Mouse (Mus musculus) liver, embryonic 12.5 days (tissue): ENCODE results near the gene Ranbp17. TPM values are rescaled to one million over a fixed set of nuclear protein-coding genes. Genes with fewer than 3 reads are reported as not detected.
A peak's percentile ranks its signal among the peaks of the same experiment; 100 is the strongest.

ENCODE experiments used
- ATAC-seq: fragments of 200-750 bp; cut with Nextera tagmentation; 2 replicates; pipeline ENCODE4 v1.8.0; 2017; ENCODE audit warnings: moderate number of reproducible peaks, mild to moderate bottlenecking, moderate library complexity
- H3K27ac ChIP-seq: fragments of 300-500 bp; sonication (generic); 2 replicates; pipeline ENCODE4 v1.5.1; 2016; ENCODE audit warnings: mild to moderate bottlenecking
- H3K27me3 ChIP-seq: fragments of 300-500 bp; sonication (generic); replicated peaks from 2 replicates; pipeline ENCODE4 v1.6.1; 2016; ENCODE audit warnings: mild to moderate bottlenecking, moderate library complexity
- H3K36me3 ChIP-seq: fragments of 300-500 bp; sonication (generic); 2 replicates; pipeline ENCODE4 v1.6.1; 2016; ENCODE audit warnings: mild to moderate bottlenecking, moderate library complexity
- H3K4me1 ChIP-seq: fragments of 300-500 bp; sonication (generic); 2 replicates; pipeline ENCODE4 v1.6.1; 2016
- H3K4me2 ChIP-seq: fragments of 300-500 bp; sonication (generic); 2 replicates; pipeline ENCODE4 v1.6.1; 2016; ENCODE audit warnings: mild to moderate bottlenecking, moderate library complexity
- H3K4me3 ChIP-seq: fragments of 300-500 bp; sonication (generic); 2 replicates; pipeline ENCODE4 v1.5.1; 2016; ENCODE audit warnings: mild to moderate bottlenecking, moderate library complexity
- H3K9ac ChIP-seq: fragments of 300-500 bp; sonication (generic); 2 replicates; pipeline ENCODE4 v1.6.1; 2016; ENCODE audit warnings: mild to moderate bottlenecking, moderate library complexity
- H3K9me3 ChIP-seq: fragments of 300-500 bp; sonication (generic); replicated peaks from 2 replicates; pipeline ENCODE4 v1.6.1; 2016; ENCODE audit warnings: mild to moderate bottlenecking, moderate library complexity
- WGBS: fragments of 180-500 bp; shearing (Covaris S2); methylation state at CpG from one replicate; pipeline ENCODE4 v1.1.7; 2016; ENCODE audit not compliant: insufficient replicate concordance; 5-methylcytosine and 5-hydroxymethylcytosine counted together
- polyA plus RNA-seq: library from polyadenylated mRNA; unstranded; fragments of >200 nt; fragmentation: Nextera tagmentation; extraction: Ambion mirVana; gene quantifications from 2 replicates; pipeline ENCODE4 v1.2.1, GENCODE M21; 2016

The Ranbp17 gene
- polyA plus RNA-seq = 4.1 and 6.0 TPM in 2 replicates

- H3K4me2 ChIP-seq = peak within 1 kb of the TSS; percentile 97
- no peaks in the 10 kb centered on the region for H3K27me3 ChIP-seq
- no peaks in the 10 kb centered on the region for H3K9me3 ChIP-seq
- peak; percentile 80 for ATAC-seq
- peaks cover 15% of the 10 kb centered on the region for H3K4me1 ChIP-seq
- H3K27ac ChIP-seq = peak within 1 kb of the TSS; percentile 77
- WGBS = 2% methylated on average over 55 of the region's 72 CpGs
- peak within 1 kb of the TSS; percentile 85 for H3K9ac ChIP-seq
- no peaks in the 10 kb centered on the region for H3K36me3 ChIP-seq
- peak within 1 kb of the TSS; percentile 89 for H3K4me3 ChIP-seq
Measured at GRCm38 (mm10) chr11:33513376-33513991, at the start of gene Ranbp17. Gene Ranbp17, minus strand, starts transcription at chr11:33513746.

- H3K27ac ChIP-seq = no peak overlapping the region
- H3K9me3 ChIP-seq = no peaks in the 10 kb centered on the region
- H3K4me1 ChIP-seq = no peaks in the 10 kb centered on the region
- no peak overlapping the region for H3K4me2 ChIP-seq
- H3K36me3 ChIP-seq = no peaks in the 10 kb centered on the region
- H3K9ac ChIP-seq = no peak overlapping the region
- H3K27me3 ChIP-seq = no peaks in the 10 kb centered on the region
- ATAC-seq = no peak
- H3K4me3 ChIP-seq = no peak overlapping the region
- WGBS = 65% methylated on average over 8 of the region's 8 CpGs
Measured at GRCm38 (mm10) chr11:33554123-33554522, 40.6 kb upstream of the Ranbp17 start.

DNA sequence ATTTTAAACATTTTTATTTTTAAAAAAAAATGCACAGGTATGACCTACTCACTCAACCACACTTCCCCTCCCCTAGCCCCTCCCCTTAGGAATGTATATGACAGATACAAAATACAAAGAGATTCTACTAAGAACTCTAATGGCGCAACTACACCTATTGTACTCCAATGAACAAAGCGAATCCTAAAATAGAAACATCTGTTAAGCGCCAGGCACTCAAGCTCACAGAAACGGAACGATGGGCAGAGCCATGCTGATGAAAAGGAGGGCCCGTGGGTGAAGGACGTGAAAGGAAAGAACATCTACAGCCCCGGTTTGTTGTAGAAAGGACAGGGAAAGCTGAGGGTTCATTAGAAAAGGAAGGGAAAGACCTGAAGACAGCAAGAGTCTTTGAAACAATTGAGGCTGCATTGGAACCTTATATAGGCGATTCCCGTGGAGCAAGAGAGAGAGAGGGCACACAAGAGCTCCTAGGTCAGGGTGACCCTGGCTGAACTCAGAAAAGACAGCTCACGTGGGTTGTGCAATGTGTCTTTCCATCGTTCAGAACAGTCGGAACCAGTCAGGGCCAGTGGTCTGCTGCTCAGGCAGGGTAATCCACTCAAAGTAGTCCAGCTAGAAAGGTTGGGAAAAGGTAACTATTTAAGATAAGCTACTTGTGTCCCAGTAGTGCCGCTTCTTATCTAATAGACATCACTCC, 37.5 kb upstream of the Ranbp17 start:
- H3K4me1 ChIP-seq = no peaks in the 10 kb centered on the region
- H3K4me2 ChIP-seq = no peak overlapping the region
- H3K36me3 ChIP-seq = no peaks in the 10 kb centered on the region
- H3K4me3 ChIP-seq = no peak overlapping the region
- ATAC-seq = no peak
- no peaks in the 10 kb centered on the region for H3K9me3 ChIP-seq
- H3K27me3 ChIP-seq = no peaks in the 10 kb centered on the region
- H3K27ac ChIP-seq = no peak overlapping the region
- no peak overlapping the region for H3K9ac ChIP-seq
- WGBS = 66% methylated on average over 14 of the region's 14 CpGs

- Histone ChIP-seq H3K27me3 (no peaks in the 10 kb centered on the region), H3K4me1 (no peaks in the 10 kb centered on the region), H3K9ac (no peak overlapping the region), H3K4me3 (no peak overlapping the region), H3K36me3 (no peaks in the 10 kb centered on the region), H3K27ac (no peak overlapping the region), H3K4me2 (no peak overlapping the region), H3K9me3 (no peaks in the 10 kb centered on the region)
- no peak for ATAC-seq
- WGBS = 55% methylated on average over 2 of the region's 2 CpGs
Measured at GRCm38 (mm10) chr11:33547386-33547785, 33.8 kb upstream of the Ranbp17 start.

DNA sequence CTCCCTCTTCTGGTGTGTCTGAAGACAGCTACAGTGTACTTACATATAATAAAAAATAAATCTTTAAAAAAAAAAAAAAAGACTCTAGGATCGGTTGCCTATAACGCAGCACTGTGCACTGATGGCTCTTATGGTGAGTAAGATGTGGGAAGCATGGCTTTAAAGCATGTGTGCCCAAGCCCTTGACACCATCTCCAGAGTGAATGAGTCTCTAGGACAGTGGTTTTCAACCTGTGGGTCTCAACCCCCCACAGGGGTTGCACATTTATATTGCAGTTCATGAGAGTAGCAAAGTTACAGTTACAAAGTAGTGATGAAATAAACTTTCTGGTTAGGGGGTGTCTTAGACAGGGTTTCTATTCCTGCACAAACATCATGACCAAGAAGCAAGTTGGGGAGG, 31.4 kb upstream of the Ranbp17 start:
- Histone ChIP-seq H3K4me2 (no peak overlapping the region), H3K27me3 (no peaks in the 10 kb centered on the region), H3K9ac (no peak overlapping the region), H3K27ac (no peak overlapping the region), H3K4me3 (no peak overlapping the region), H3K9me3 (no peaks in the 10 kb centered on the region), H3K36me3 (no peaks in the 10 kb centered on the region), H3K4me1 (no peaks in the 10 kb centered on the region)
- WGBS = 78% methylated on average over 2 of the region's 2 CpGs
- ATAC-seq = no peak

GRCm38 (mm10) chr11:33544121-33544520, 30.6 kb upstream of the Ranbp17 start:
- Histone ChIP-seq H3K4me1 (no peaks in the 10 kb centered on the region), H3K36me3 (no peaks in the 10 kb centered on the region), H3K27ac (no peak overlapping the region), H3K4me3 (no peak overlapping the region), H3K9ac (no peak overlapping the region), H3K9me3 (no peaks in the 10 kb centered on the region), H3K4me2 (no peak overlapping the region), H3K27me3 (no peaks in the 10 kb centered on the region)
- 56% methylated on average over 11 of the region's 11 CpGs for WGBS
- no peak for ATAC-seq

DNA sequence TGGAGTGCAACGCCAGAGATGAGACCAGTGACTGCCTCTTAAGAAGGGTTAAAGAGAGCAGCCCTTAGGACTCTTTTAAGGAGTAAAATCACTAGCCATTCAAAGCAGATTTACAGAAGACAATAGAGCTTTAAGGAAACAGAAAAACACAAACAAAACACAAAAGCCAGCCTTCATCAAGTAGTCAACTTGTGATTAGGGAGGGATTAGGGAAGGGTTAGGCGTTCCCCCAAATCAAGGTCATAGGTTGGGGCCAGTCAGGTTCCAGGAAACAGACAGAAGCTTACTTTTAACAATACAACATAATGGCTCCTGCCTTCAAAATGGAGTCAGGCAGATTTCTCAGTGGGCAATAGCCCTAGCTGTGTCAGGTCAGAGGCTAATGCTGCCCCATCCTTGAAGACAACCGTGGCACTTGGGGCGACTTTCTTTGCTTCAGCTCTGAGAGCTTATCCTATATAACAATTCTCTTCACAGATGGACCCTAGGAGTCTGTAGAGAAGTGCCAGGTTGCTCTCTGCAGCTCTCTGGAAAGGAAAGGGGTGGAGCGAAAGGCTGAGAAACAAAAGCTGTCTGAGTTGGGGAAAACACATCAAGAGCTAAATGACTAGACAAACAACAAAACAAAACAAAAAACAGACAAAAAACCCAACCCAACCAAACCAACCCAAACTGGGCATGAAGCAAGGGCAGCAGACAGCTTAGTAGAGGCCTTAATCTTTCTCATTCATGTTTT, 24.0 kb upstream of the Ranbp17 start:
- Histone ChIP-seq H3K9me3 (no peaks in the 10 kb centered on the region), H3K4me2 (no peak overlapping the region), H3K4me1 (no peaks in the 10 kb centered on the region), H3K27ac (no peak overlapping the region), H3K36me3 (no peaks in the 10 kb centered on the region), H3K27me3 (no peaks in the 10 kb centered on the region), H3K9ac (no peak overlapping the region), H3K4me3 (no peak overlapping the region)
- 61% methylated on average over 5 of the region's 5 CpGs for WGBS
- ATAC-seq = no peak

DNA sequence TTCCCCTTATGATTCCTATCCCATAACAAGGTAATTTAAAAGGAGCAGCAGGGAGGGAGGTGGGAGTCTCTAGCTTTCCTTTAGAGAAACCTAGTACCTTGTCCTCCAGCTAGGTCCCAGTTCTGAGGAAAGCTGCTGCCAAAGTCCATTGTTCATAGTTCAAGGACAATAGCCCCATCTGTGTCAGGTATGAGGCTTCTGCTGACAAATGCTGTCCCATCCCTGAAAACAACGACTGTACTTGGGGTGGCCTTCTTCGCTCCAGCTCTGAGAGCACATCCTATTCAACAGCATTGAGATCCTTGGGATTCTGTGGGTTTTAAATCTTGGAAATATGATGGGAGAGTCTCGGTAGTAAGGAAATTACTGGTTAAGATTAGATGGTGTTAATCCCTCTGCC, 23.1 kb upstream of the Ranbp17 start:
- 77% methylated on average over 3 of the region's 3 CpGs for WGBS
- Histone ChIP-seq H3K9ac (no peak overlapping the region), H3K9me3 (no peaks in the 10 kb centered on the region), H3K27ac (no peak overlapping the region), H3K4me2 (no peak overlapping the region), H3K36me3 (no peaks in the 10 kb centered on the region), H3K4me1 (no peaks in the 10 kb centered on the region), H3K4me3 (no peak overlapping the region), H3K27me3 (no peaks in the 10 kb centered on the region)
- ATAC-seq = no peak

DNA sequence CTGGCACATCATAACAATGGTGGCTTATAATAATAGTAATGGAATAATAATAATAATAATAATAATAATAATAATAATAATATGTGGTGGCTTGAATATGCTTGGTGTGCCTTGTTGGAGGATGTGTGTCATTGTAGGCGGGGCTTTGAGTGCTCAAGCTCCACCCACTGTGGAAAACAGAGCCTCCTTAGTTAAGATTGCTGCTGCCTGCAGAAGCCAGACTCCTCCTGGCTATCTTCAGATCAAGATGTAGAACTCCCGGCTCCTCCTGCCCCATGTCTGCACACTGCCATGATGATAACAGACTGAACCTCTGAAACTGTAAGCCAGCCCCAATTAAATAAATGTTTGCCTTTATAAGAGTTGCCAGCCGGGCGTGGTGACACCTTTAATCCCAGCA, 21.0 kb upstream of the Ranbp17 start:
- ATAC-seq = no peak
- H3K27me3 ChIP-seq = no peaks in the 10 kb centered on the region
- H3K9me3 ChIP-seq = no peaks in the 10 kb centered on the region
- WGBS = 67% methylated on average over 4 of the region's 4 CpGs
- H3K36me3 ChIP-seq = no peaks in the 10 kb centered on the region
- H3K27ac ChIP-seq = no peak overlapping the region
- no peaks in the 10 kb centered on the region for H3K4me1 ChIP-seq
- no peak overlapping the region for H3K4me3 ChIP-seq
- H3K4me2 ChIP-seq = no peak overlapping the region
- no peak overlapping the region for H3K9ac ChIP-seq

DNA sequence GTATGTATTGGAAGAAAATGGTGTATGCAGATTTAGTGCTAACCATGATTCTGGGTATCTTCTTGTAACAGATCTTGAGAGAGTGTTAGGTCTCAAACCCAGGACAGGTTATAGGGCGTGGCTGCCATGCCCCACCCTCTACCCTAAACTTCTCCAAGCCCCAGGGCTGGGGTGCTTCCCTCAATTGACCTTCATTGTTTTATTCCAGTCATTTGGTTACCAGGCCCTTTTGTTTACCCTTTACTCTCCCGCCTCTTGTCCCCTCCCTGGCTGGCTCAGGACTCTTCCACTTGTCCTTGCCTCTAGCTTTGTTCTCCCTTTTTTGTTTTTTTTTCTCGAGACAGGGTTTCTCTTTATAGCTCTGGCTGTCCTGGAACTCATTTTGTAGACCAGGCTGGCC, 20.0 kb upstream of the Ranbp17 start:
- Histone ChIP-seq H3K9me3 (no peaks in the 10 kb centered on the region), H3K36me3 (no peaks in the 10 kb centered on the region), H3K4me2 (no peak overlapping the region), H3K4me1 (no peaks in the 10 kb centered on the region), H3K9ac (no peak overlapping the region), H3K4me3 (no peak overlapping the region), H3K27me3 (no peaks in the 10 kb centered on the region), H3K27ac (no peak overlapping the region)
- no peak for ATAC-seq
- WGBS = 58% methylated on average over 3 of the region's 3 CpGs

- no peaks in the 10 kb centered on the region for H3K9me3 ChIP-seq
- H3K27me3 ChIP-seq = no peaks in the 10 kb centered on the region
- H3K4me1 ChIP-seq = no peaks in the 10 kb centered on the region
- H3K4me2 ChIP-seq = no peak overlapping the region
- no peak overlapping the region for H3K27ac ChIP-seq
- H3K9ac ChIP-seq = no peak overlapping the region
- no peaks in the 10 kb centered on the region for H3K36me3 ChIP-seq
- ATAC-seq = no peak
- WGBS = 39% methylated on average over 2 of the region's 2 CpGs
- H3K4me3 ChIP-seq = no peak overlapping the region
Measured at GRCm38 (mm10) chr11:33529576-33529975, 16.0 kb upstream of the Ranbp17 start.

DNA sequence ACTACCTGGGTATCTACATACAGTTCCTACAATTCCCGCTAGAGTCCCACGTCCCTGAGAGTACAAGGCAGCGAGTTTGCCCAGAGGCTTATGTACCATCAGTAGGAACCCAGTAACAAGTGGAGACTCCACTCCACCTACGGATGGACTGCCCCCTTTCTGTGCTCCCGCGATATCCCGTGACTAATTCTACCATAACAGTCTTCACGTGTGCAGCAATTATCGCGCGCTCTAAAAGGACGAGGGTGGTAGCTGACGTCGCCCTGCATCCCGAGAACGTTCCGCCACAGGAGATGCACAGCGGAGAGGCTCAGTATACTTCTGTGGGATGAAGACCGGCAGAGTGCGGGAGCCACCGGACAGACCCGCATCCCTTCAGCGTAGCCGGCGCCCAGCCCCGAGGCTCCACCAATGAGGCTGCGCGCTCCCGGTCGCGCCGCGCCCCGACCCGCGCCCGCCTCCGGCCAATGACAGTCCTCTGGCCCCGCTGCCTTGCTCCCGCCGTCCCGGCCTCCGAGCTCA, 631 bp downstream of the Ranbp17 start:
- H3K27ac ChIP-seq = peak overlapping the region; percentile 77
- H3K9ac ChIP-seq = peak overlapping the region; percentile 85
- H3K27me3 ChIP-seq = no peaks in the 10 kb centered on the region
- H3K9me3 ChIP-seq = no peaks in the 10 kb centered on the region
- H3K4me1 ChIP-seq = peaks cover 15% of the 10 kb centered on the region
- WGBS = under 1% methylated on average over 43 of the region's 43 CpGs
- no peaks in the 10 kb centered on the region for H3K36me3 ChIP-seq
- H3K4me2 ChIP-seq = peak overlapping the region; percentile 97
- peak overlapping the region; percentile 89 for H3K4me3 ChIP-seq
- ATAC-seq = peak; percentile 89
